Mouse (Mus musculus) stomach, embryonic 14.5 days (tissue): ENCODE measurements around the gene Ghrhr. TPM values are rescaled to one million over a fixed set of nuclear protein-coding genes. Genes with fewer than 3 reads are reported as not detected.

Experiments used
- ATAC-seq: fragments of 200-750 bp; cut with Nextera tagmentation; 2 replicates; pipeline ENCODE4 v1.8.0; 2017; ENCODE audit warnings: low read depth, moderate TSS enrichment; ENCODE audit not compliant: insufficient number of reproducible peaks, insufficient read depth, low FRiP score
- H3K27ac ChIP-seq: fragments of 300-500 bp; sonication (generic); 2 replicates; pipeline ENCODE4 v1.5.1; 2014; ENCODE audit warnings: mild to moderate bottlenecking, low read length, moderate library complexity, mixed read lengths
- H3K27me3 ChIP-seq: fragments of 300-500 bp; sonication (generic); 2 replicates; pipeline ENCODE4 v1.6.1; 2014; ENCODE audit warnings: low read length, control low read depth, mixed read lengths; ENCODE audit not compliant: control insufficient read depth, insufficient read depth
- H3K36me3 ChIP-seq: fragments of 300-500 bp; sonication (generic); 2 replicates; pipeline ENCODE4 v1.6.1; 2014; ENCODE audit warnings: mild to moderate bottlenecking, control low read depth, low read length, moderate library complexity, mixed read lengths; ENCODE audit not compliant: control insufficient read depth, insufficient read depth
- H3K4me1 ChIP-seq: fragments of 300-500 bp; sonication (generic); 2 replicates; pipeline ENCODE4 v1.6.1; 2014; ENCODE audit warnings: low read length, control low read depth, mixed read lengths; ENCODE audit not compliant: control insufficient read depth, insufficient read depth
- H3K4me2 ChIP-seq: fragments of 300-500 bp; sonication (generic); replicated peaks from 2 replicates; pipeline ENCODE4 v1.6.1; 2014; ENCODE audit warnings: low read depth, low read length, control low read depth
- H3K4me3 ChIP-seq: fragments of 300-500 bp; sonication (generic); 2 replicates; pipeline ENCODE4 v1.5.1; 2014; ENCODE audit warnings: low read depth, low read length, control low read depth
- H3K9ac ChIP-seq: fragments of 300-500 bp; sonication (generic); replicated peaks from 2 replicates; pipeline ENCODE4 v1.6.1; 2014; ENCODE audit warnings: low read depth, mild to moderate bottlenecking, control low read depth, low read length, moderate library complexity, mixed read lengths
- H3K9me3 ChIP-seq: fragments of 300-500 bp; sonication (generic); 2 replicates; pipeline ENCODE4 v1.6.1; 2016; ENCODE audit warnings: low read depth, low read length, control low read depth; ENCODE audit not compliant: control insufficient read depth
- WGBS: fragments of 180-500 bp; shearing (Covaris S2); extraction: QIAGEN DNeasy Blood & Tissue Kit; methylation state at CpG from one replicate; pipeline ENCODE4 v1.1.7; 2014; 5-methylcytosine and 5-hydroxymethylcytosine counted together
- polyA plus RNA-seq: library from polyadenylated mRNA; unstranded; fragments of >200 nt; fragmentation: Nextera tagmentation; extraction: Ambion mirVana; gene quantifications from 2 replicates; pipeline ENCODE4 v1.2.1, GENCODE M21; 2014

Gene Ghrhr
- polyA plus RNA-seq, 1 experiment from 2014 or later: not detected

- H3K9ac ChIP-seq: no peak overlapping the region
- no peak for ATAC-seq
- no peak overlapping the region for H3K27ac ChIP-seq
- peaks cover 8% of the 10 kb centered on the region; the same call in 1 of the 2 replicates for H3K4me1 ChIP-seq
- no peaks in the 10 kb centered on the region for H3K36me3 ChIP-seq
- no peak overlapping the region for H3K4me3 ChIP-seq
- H3K27me3 ChIP-seq: no peaks in the 10 kb centered on the region
- no peak overlapping the region for H3K4me2 ChIP-seq
- H3K9me3 ChIP-seq: no peaks in the 10 kb centered on the region
Measured at GRCm38 (mm10) chr6:55432121-55432520, 56.0 kb downstream of the Ghrhr start.

DNA sequence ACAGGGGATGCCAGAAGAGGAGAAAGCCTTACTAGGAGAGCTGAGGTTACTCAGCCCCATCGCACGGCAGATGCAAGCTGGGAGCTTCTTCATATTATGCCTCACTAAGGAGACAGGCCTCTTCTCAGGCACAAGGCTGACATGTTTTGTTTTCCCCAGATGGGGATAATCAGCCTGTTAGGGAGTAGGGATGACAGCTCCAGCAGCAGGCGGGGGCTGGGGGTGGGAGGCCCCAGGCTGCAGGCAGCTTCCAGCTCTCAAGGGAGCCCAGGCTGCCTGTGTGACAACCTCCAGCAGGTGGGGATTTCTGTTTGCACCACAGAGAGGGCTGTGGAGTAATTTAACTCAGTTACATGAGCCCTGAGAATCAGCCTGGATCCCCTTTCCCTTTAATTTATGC lies 58.3 kb downstream of the Ghrhr start:
- 16% methylated on average over 3 of the region's 3 CpGs for WGBS
- Histone ChIP-seq H3K4me2 (no peak overlapping the region), H3K27ac (peak overlapping the region; percentile 74), H3K9ac (no peak overlapping the region), H3K4me3 (no peak overlapping the region), H3K4me1 (peaks cover 8% of the 10 kb centered on the region; the same call in 1 of the 2 replicates), H3K9me3 (no peaks in the 10 kb centered on the region), H3K27me3 (no peaks in the 10 kb centered on the region), H3K36me3 (no peaks in the 10 kb centered on the region)
- peak; percentile 91 for ATAC-seq

DNA sequence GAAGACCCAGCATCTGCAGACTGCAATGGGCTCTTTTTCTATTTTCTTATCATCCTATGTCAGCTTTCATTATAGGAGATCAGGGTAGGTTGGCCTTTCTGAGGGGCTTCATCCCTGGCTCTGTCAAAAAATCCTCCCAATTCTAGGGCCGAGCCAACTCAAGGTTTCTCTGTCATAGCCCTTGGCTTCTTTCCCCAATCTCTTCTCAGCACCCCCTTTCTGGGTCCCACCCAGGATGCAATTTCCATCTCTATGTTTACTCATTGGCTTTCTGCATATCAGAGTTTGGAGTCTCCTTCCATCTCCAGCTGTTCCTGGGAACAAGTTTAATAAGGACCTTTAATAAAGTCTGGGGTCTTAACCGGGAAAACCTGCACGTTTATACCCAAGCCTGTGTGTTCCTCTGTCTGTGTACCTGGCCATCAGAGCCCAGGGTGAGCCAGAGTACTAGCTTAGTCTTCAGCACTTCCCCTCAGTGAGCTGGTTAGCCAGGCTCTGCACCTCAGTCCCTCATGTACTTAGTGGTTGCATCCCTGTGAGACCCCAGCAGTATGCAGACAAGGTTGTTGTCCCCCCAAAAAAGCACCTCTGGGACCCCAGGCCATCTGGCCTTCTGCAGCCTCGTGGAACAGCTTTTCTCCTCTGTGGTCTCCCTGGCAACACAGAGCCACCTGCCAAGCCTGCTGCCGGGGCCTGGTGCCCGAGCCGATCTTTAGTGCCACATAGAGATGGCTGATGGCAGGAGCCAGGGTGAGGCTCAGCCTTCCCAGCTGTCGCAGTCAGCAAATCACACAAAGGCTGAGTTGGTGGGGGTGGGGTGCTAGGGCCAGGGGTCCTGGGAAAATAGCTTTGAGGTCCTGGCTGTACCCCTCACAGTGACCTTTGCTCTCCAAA lies 59.4 kb downstream of the Ghrhr start:
- H3K27ac ChIP-seq: 0 out of 2 replicates have a peak overlapping the region, but pooled peaks have one; percentile 74
- WGBS: 61% methylated on average over 8 of the region's 8 CpGs

DNA sequence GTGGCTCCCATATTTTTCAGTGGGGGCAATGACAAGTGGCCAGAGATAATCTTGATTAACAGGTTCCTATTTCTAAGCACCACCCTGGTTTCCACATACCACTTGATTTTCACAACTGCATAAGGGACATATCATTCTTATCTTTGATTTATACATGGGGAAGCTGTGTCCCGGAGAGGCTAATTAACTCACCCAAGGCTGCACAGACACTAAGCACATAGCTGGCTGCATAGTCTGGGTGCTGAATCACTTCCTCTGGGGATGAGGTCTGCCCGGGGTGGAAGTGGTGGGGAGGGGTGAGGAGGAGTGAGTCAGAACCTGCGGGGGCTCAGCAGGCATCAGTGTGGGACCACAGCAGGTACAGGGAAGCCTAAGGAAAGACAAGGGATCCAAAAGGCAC lies 61.8 kb downstream of the Ghrhr start:
- Histone ChIP-seq H3K4me1 (peaks cover 8% of the 10 kb centered on the region; the same call in 1 of the 2 replicates), H3K27ac (no peak overlapping the region), H3K36me3 (no peaks in the 10 kb centered on the region), H3K27me3 (no peaks in the 10 kb centered on the region), H3K4me3 (no peak overlapping the region), H3K9ac (no peak overlapping the region), H3K4me2 (no peak overlapping the region), H3K9me3 (no peaks in the 10 kb centered on the region)
- whole genome bisulfite sequencing: 18% methylated on average over 3 of the region's 3 CpGs
- no peak for ATAC-seq

More for the DNA sequence above, 59.4 kb downstream of the Ghrhr start:
- no peak for ATAC-seq
- Histone ChIP-seq H3K4me3 (no peak overlapping the region), H3K36me3 (no peaks in the 10 kb centered on the region), H3K4me2 (no peak overlapping the region), H3K27me3 (no peaks in the 10 kb centered on the region), H3K9me3 (no peaks in the 10 kb centered on the region), H3K9ac (no peak overlapping the region), H3K4me1 (peaks cover 8% of the 10 kb centered on the region; the same call in 1 of the 2 replicates)

Other genes starting within 250 kb of the Ghrhr start
- gene Crhr2, start 243.3 kb upstream of the Ghrhr start, polyA plus RNA-seq: 0.24 and 0.36 TPM in 2 replicates
- 0.62 and 0.63 TPM in 2 replicates for gene Inmt, start 201.3 kb upstream of the Ghrhr start, polyA plus RNA-seq
- 14.1 and 18.0 TPM in 2 replicates for gene Mindy4, start 172.9 kb upstream of the Ghrhr start, polyA plus RNA-seq
- gene Aqp1, start 39.9 kb upstream of the Ghrhr start, polyA plus RNA-seq: 2.6 and 2.8 TPM in 2 replicates
- 13.3 and 13.8 TPM in 2 replicates for gene Adcyap1r1, start 75.7 kb downstream of the Ghrhr start, polyA plus RNA-seq